Mouse (Mus musculus) heart, postnatal 0 days (tissue): ENCODE data around the gene Crtc1.

ENCODE experiments used
- CTCF ChIP-seq: IDR thresholded peaks from 2 replicates; pipeline ENCODE4 v1.5.1; 2016; ENCODE audit warnings: antibody characterized with exemption, control low read depth, low read depth
- EP300 ChIP-seq: IDR thresholded peaks from 2 replicates; pipeline ENCODE4 v1.6.1; 2016; ENCODE audit warnings: antibody characterized with exemption, low read depth

DNA sequence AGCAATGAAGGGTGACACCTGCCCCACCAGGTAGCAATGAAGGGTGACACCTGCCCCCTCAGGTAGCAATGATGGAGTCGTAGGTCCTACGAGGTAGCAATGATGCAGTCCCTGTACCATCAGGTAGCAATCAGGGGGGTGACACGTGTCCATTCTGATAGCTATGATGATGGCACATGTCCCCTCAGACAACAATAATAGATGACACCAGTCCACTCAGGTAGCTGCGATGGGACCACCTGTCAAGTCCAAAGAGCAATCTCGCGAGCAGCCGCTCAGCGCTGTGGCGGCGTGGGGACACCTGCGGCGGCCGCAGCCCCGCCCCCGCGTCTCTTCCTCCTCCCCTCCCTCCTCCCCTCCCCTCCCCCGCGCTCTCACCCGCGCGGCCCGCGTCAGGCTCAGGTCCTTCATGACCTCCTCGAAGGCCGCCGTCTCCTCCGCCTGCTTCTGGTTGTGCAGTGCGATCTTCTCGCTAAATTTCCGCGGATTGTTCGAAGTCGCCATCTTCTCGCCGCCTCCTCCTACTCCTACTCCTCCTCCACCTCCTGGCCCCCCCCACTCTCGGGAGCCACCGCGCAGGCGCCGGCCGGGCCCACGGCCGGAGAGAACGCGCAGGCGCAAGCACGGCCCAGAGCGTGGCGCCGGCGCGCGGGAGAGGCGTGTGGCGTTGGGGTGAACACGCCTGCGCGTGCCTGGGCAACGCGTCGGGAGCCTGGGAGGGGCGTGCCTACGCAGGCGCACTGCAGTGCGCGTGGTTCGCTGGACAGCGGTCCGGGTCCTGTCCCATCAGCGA lies at the start of gene Crtc1:
- no peak for TF ChIP-seq CTCF
- TF ChIP-seq EP300, result no peak
